Mouse (Mus musculus): ENCODE measurements at regions not wholly inside any gene's neighbourhood (a gene's known extent, or its start where the extent isn't known, plus 50 kb on each side); places are given as distances from the start of the nearest gene placed in this dataset.

GRCm38 (mm10) chr3:149295942-149296341 is 305.6 kb upstream of the Adgrl2 start:
- Histone ChIP-seq H3K4me1 (no peaks in the 10 kb centered on the region; the same call in 1 of the 2 replicates), H3K9me3 (no peaks in the 10 kb centered on the region), H3K27me3 (no peaks in the 10 kb centered on the region), H3K27ac (no peak overlapping the region), H3K36me3 (no peaks in the 10 kb centered on the region), H3K4me3 (no peak overlapping the region), H3K4me2 (no peak overlapping the region), H3K9ac (no peak overlapping the region)
- no peak for ATAC-seq (ENCODE audit: insufficient number of reproducible peaks, low FRiP score, low TSS enrichment, low read depth)
- 57% methylated on average over 6 of the region's 7 CpGs for WGBS

- Histone ChIP-seq H3K36me3 (no peaks in the 10 kb centered on the region), H3K9me3 (no peaks in the 10 kb centered on the region), H3K4me2 (no peak overlapping the region), H3K9ac (no peak overlapping the region), H3K4me3 (no peak overlapping the region), H3K27me3 (no peaks in the 10 kb centered on the region), H3K4me1 (no peaks in the 10 kb centered on the region; the same call in 1 of the 2 replicates), H3K27ac (no peak overlapping the region)
- WGBS: 84% methylated on average over 10 of the region's 10 CpGs
- ATAC-seq (ENCODE audit: insufficient number of reproducible peaks, low FRiP score, low TSS enrichment, low read depth): no peak
Observed at GRCm38 (mm10) chr3:149295257-149295831, 305.0 kb upstream of the Adgrl2 start.

- H3K4me3 ChIP-seq: no peak overlapping the region
- H3K9me3 ChIP-seq: no peaks in the 10 kb centered on the region
- H3K4me1 ChIP-seq: peaks cover 2% of the 10 kb centered on the region; the same call in 1 of the 2 replicates
- 70% methylated on average over 4 of the region's 4 CpGs for WGBS
- H3K9ac ChIP-seq: no peak overlapping the region
- H3K27me3 ChIP-seq: no peaks in the 10 kb centered on the region
- no peak overlapping the region for H3K27ac ChIP-seq
- H3K4me2 ChIP-seq: no peak overlapping the region
- H3K36me3 ChIP-seq: no peaks in the 10 kb centered on the region
- no peak for ATAC-seq (ENCODE audit: insufficient number of reproducible peaks, low FRiP score, low TSS enrichment, low read depth)
Observed at GRCm38 (mm10) chr3:149294445-149294844, 304.1 kb upstream of the Adgrl2 start.

- WGBS: 90% methylated on average over 3 of the region's 3 CpGs
- no peak overlapping the region for H3K4me2 ChIP-seq
- peaks cover 2% of the 10 kb centered on the region; the same call in 1 of the 2 replicates for H3K4me1 ChIP-seq
- no peaks in the 10 kb centered on the region for H3K27me3 ChIP-seq
- no peaks in the 10 kb centered on the region for H3K9me3 ChIP-seq
- no peaks in the 10 kb centered on the region for H3K36me3 ChIP-seq
- no peak overlapping the region for H3K9ac ChIP-seq
- no peak for ATAC-seq (ENCODE audit: insufficient number of reproducible peaks, low FRiP score, low TSS enrichment, low read depth)
- H3K4me3 ChIP-seq: no peak overlapping the region
- no peak overlapping the region for H3K27ac ChIP-seq
Observed at GRCm38 (mm10) chr3:149292459-149292858, 302.1 kb upstream of the Adgrl2 start.

- no peak overlapping the region for H3K4me3 ChIP-seq
- no peak overlapping the region for H3K9ac ChIP-seq
- no peaks in the 10 kb centered on the region for H3K27me3 ChIP-seq
- 60% methylated on average over 7 of the region's 7 CpGs for WGBS
- H3K27ac ChIP-seq: no peak overlapping the region
- no peaks in the 10 kb centered on the region for H3K36me3 ChIP-seq
- ATAC-seq (ENCODE audit: insufficient number of reproducible peaks, low FRiP score, low TSS enrichment, low read depth): no peak
- H3K9me3 ChIP-seq: no peaks in the 10 kb centered on the region
- no peak overlapping the region for H3K4me2 ChIP-seq
- H3K4me1 ChIP-seq: peaks cover 2% of the 10 kb centered on the region; the same call in 1 of the 2 replicates
Observed at GRCm38 (mm10) chr3:149291473-149291872, 301.1 kb upstream of the Adgrl2 start.

- Histone ChIP-seq H3K27me3 (no peaks in the 10 kb centered on the region), H3K4me2 (no peak overlapping the region), H3K9ac (no peak overlapping the region), H3K36me3 (no peaks in the 10 kb centered on the region), H3K27ac (no peak overlapping the region), H3K9me3 (no peaks in the 10 kb centered on the region), H3K4me1 (peaks cover 2% of the 10 kb centered on the region; the same call in 1 of the 2 replicates), H3K4me3 (no peak overlapping the region)
- WGBS: 52% methylated on average over 8 of the region's 8 CpGs
- no peak for ATAC-seq (ENCODE audit: insufficient number of reproducible peaks, low FRiP score, low TSS enrichment, low read depth)
Observed at GRCm38 (mm10) chr3:149290228-149290627, 299.9 kb upstream of the Adgrl2 start.

- WGBS: 91% methylated on average over 4 of the region's 4 CpGs
- no peak overlapping the region for H3K4me3 ChIP-seq
- ATAC-seq (ENCODE audit: insufficient number of reproducible peaks, low FRiP score, low TSS enrichment, low read depth): no peak
- H3K9me3 ChIP-seq: no peaks in the 10 kb centered on the region
- H3K36me3 ChIP-seq: no peaks in the 10 kb centered on the region
- no peak overlapping the region for H3K4me2 ChIP-seq
- H3K27ac ChIP-seq: no peak overlapping the region
- no peaks in the 10 kb centered on the region for H3K27me3 ChIP-seq
- peaks cover 2% of the 10 kb centered on the region; the same call in 1 of the 2 replicates for H3K4me1 ChIP-seq
- H3K9ac ChIP-seq: no peak overlapping the region
Observed at GRCm38 (mm10) chr3:149287080-149287479, 296.7 kb upstream of the Adgrl2 start.

GRCm38 (mm10) chr3:149284976-149285375 is 294.6 kb upstream of the Adgrl2 start:
- ATAC-seq (ENCODE audit: insufficient number of reproducible peaks, low FRiP score, low TSS enrichment, low read depth): no peak
- WGBS: 77% methylated on average over 4 of the region's 4 CpGs
- H3K4me3 ChIP-seq: no peak overlapping the region
- no peaks in the 10 kb centered on the region for H3K9me3 ChIP-seq
- H3K27me3 ChIP-seq: no peaks in the 10 kb centered on the region
- no peak overlapping the region for H3K9ac ChIP-seq
- H3K36me3 ChIP-seq: no peaks in the 10 kb centered on the region
- H3K27ac ChIP-seq: no peak overlapping the region
- H3K4me2 ChIP-seq: no peak overlapping the region
- peaks cover 2% of the 10 kb centered on the region; the same call in 1 of the 2 replicates for H3K4me1 ChIP-seq

GRCm38 (mm10) chr3:149280807-149281789 is 290.7 kb upstream of the Adgrl2 start:
- WGBS: 79% methylated on average over 9 of the region's 9 CpGs

GRCm38 (mm10) chr3:149279338-149279737 is 289.0 kb upstream of the Adgrl2 start:
- ATAC-seq (ENCODE audit: insufficient number of reproducible peaks, low FRiP score, low TSS enrichment, low read depth): no peak
- WGBS: 83% methylated on average over 6 of the region's 6 CpGs

More at GRCm38 (mm10) chr3:149280807-149281789, 290.7 kb upstream of the Adgrl2 start:
- Histone ChIP-seq H3K4me1 (no peaks in the 10 kb centered on the region), H3K4me3 (no peak overlapping the region), H3K36me3 (no peaks in the 10 kb centered on the region), H3K9me3 (no peaks in the 10 kb centered on the region), H3K9ac (no peak overlapping the region), H3K4me2 (no peak overlapping the region), H3K27ac (no peak overlapping the region), H3K27me3 (no peaks in the 10 kb centered on the region)
- no peak for ATAC-seq (ENCODE audit: insufficient number of reproducible peaks, low FRiP score, low TSS enrichment, low read depth)

GRCm38 (mm10) chr3:149277812-149278211 is 287.5 kb upstream of the Adgrl2 start:
- Histone ChIP-seq H3K4me3 (no peak overlapping the region), H3K4me2 (no peak overlapping the region), H3K9ac (no peak overlapping the region), H3K27me3 (no peaks in the 10 kb centered on the region), H3K36me3 (no peaks in the 10 kb centered on the region), H3K9me3 (no peaks in the 10 kb centered on the region), H3K4me1 (peaks cover 3% of the 10 kb centered on the region; the same call in 1 of the 2 replicates), H3K27ac (no peak overlapping the region)
- ATAC-seq (ENCODE audit: insufficient number of reproducible peaks, low FRiP score, low TSS enrichment, low read depth): no peak
- WGBS: 70% methylated on average over 3 of the region's 3 CpGs

More at GRCm38 (mm10) chr3:149279338-149279737, 289.0 kb upstream of the Adgrl2 start:
- no peak overlapping the region for H3K4me3 ChIP-seq
- peaks cover 3% of the 10 kb centered on the region; the same call in 1 of the 2 replicates for H3K4me1 ChIP-seq
- H3K4me2 ChIP-seq: no peak overlapping the region
- no peak overlapping the region for H3K9ac ChIP-seq
- no peak overlapping the region for H3K27ac ChIP-seq
- no peaks in the 10 kb centered on the region for H3K9me3 ChIP-seq
- H3K27me3 ChIP-seq: no peaks in the 10 kb centered on the region
- no peaks in the 10 kb centered on the region for H3K36me3 ChIP-seq
